Mouse (Mus musculus) spleen, postnatal 4 days (tissue): ENCODE results near the gene Mtmr11.
"Not testable (repeated sequence)": the region's sequence is repeated elsewhere in the genome, so short reads cannot be mapped to it uniquely, and the experiment has no call there.

ENCODE experiments used
- DNase-seq, 2 experiments: peaks; one replicate each; pipeline ENCODE4 v3.0.0; 2022; ENCODE audit warnings: low spot score in 2 of 2

Mtmr11 gene

GRCm38 (mm10) chr3:96207819-96208218 is 46.0 kb downstream of the Mtmr11 start:
- no peak for DNase-seq

DNA sequence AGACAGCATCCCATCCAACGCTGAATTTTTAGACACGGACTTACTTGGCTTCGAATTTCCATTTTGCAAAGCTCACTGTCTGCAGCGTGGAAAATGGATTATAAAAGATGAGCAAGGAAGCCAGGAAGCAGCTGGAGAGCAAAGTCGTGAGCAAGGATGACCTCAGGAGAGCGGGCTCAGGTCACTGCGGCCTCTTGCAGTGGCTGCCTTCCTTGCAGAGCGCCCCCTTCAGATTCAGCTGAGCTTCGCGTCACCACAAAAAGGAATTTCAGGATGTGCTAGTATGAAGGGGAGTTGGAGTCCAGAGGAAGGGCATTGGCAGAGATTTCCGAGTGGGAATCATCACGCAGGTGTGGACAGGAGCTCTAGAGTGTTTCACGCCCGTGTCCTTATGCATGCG is 47.4 kb downstream of the Mtmr11 start:
- no peak for DNase-seq

- DNase-seq: peak in 1 of 2 experiments; percentile 37
Measured at GRCm38 (mm10) chr3:96219191-96219641, 57.4 kb downstream of the Mtmr11 start.

DNA sequence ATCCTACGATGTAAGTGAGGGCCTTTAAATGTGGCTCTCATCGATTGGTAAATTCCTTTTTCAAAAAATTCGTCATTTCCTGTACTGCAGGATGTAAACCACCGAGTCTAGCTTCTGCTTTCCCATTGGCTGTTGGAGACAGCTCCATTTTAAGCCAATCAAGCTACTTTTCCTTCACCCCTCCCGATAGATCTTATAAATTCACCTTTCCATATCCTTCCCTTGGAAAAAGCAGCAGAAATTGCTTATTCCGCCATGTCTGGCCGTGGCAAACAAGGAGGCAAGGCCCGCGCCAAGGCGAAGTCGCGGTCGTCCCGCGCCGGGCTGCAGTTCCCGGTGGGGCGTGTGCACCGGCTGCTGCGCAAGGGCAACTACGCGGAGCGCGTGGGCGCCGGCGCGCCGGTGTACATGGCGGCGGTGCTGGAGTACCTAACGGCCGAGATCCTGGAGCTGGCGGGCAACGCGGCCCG is 57.9 kb downstream of the Mtmr11 start, which contains the start of the genes Bola1 and Hist2h2ab:
Bola1 (minus strand) TSS at position 49 of the 470 bp plus-strand sequence.
Hist2h2ab (plus strand) TSS at position 205 of the 470 bp plus-strand sequence.
- peak; percentile 79 to 89 for DNase-seq

- not testable (repeated sequence) for DNase-seq
Measured at GRCm38 (mm10) chr3:96220131-96220764, 58.4 kb downstream of the Mtmr11 start.

- peak; percentile 90 to 93 for DNase-seq
Measured at GRCm38 (mm10) chr3:96220765-96221639, 59.2 kb downstream of the Mtmr11 start, which contains the start of the genes Hist2h2ac and Hist2h2be. Hist2h2ac (minus strand) TSS chr3:96220880. Hist2h2be (plus strand) TSS chr3:96221119.
